Mouse (Mus musculus): ENCODE data around the gene Gltpd2. TPM values are rescaled to one million over a fixed set of nuclear protein-coding genes. Genes with fewer than 3 reads are reported as not detected.
"Not testable (repeated sequence)": the region's sequence is repeated elsewhere in the genome, so short reads cannot be mapped to it uniquely, and the experiment has no call there.

The Gltpd2 gene
- 0.12 and 0.34 TPM in 2 replicates for polyA plus RNA-seq (2012; rRNA removed)

DNA sequence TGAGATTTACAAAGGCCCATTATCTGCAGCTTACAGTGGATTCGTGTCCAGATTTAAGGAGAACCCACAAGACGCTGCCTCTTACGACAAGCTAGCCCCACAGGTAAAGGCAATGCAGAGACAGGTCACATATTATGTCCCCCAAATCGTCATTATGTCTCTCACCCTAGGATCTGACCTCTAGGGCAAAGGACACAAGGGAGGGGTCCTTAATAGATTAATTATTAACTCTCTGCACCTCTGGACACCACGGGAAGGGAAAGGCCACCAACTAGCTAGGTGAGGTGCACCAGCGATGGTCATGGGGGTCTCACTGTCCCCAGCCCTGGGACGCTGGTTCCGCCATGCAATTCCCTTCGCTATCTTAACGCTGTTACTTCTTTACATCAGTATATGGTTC lies at the start of gene Gltpd2:
Gltpd2 (plus strand) TSS at position 274 of the 400 bp plus-strand sequence.
- H3K4me3 ChIP-seq (replicated peaks; ENCODE audit: extremely low read depth, low read depth, low read length) = peak within 1 kb of the TSS; percentile 52
- no peak for DNase-seq
- TF ChIP-seq CTCF (IDR thresholded peaks at IDR 0.05; ENCODE audit: insufficient read depth, low read length) (no peak), POLR2A (IDR thresholded peaks at IDR 0.05; ENCODE audit: borderline replicate concordance, extremely low read depth, low read depth, low read length) (no peak)
- 88% methylated on average over 10 of the region's 10 CpGs for WGBS
- no peaks in the 10 kb centered on the region for H3K4me1 ChIP-seq (ENCODE audit: control insufficient read depth, insufficient read depth, low read length)

DNA sequence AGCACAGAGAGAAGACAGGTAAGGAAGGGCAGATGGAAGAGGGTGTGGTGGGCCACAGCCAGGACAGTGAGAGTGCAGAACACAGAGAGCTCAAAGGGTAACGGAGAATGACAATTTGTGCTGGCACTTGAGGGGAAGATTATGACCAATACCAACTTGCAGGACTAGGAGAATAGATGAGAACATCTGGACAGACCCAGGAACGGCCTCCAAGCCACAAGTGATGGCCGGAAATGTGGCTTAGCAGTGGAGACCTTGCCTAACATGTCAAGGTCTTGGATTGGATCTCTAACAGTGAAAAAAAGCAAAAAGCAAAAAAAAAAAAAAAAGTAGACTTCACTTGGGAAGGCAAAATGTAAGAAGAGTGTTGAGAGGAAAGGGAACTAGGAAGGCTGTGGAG lies 49.2 kb upstream of the Gltpd2 start:
- H3K4me1 ChIP-seq (ENCODE audit: control insufficient read depth, insufficient read depth, low read length) = peaks cover 12% of the 10 kb centered on the region
- no peak for TF ChIP-seq CTCF (IDR thresholded peaks at IDR 0.05; ENCODE audit: insufficient read depth, low read length)
- TF ChIP-seq POLR2A (IDR thresholded peaks at IDR 0.05; ENCODE audit: borderline replicate concordance, extremely low read depth, low read depth, low read length) = no peak
- H3K4me3 ChIP-seq (replicated peaks; ENCODE audit: extremely low read depth, low read depth, low read length) = no peak overlapping the region
- WGBS = 84% methylated on average over 3 of the region's 3 CpGs
- no peak for DNase-seq

DNA sequence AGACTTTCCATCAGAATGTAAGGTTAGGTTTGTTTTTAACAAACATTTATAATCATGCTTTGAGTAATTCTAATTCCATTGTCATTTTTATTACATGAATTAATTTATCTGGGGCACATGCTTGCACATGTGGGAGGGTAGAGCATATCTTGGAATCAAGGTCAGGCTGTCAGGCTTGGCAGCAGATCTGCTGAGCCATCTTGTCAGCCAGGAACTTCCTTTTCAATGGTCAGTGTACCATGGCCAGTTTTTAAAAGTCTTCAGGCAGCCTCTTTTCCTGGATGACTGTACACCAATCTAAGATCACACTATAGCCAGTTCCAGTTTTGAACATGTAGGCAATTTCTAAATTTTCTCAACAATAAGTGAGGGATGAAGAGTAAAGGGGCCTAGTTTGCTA lies 46.3 kb upstream of the Gltpd2 start:
- H3K4me3 ChIP-seq (replicated peaks; ENCODE audit: extremely low read depth, low read depth, low read length) = no peak overlapping the region
- peaks cover 8% of the 10 kb centered on the region for H3K4me1 ChIP-seq (ENCODE audit: control insufficient read depth, insufficient read depth, low read length)
- DNase-seq = no peak
- TF ChIP-seq POLR2A (IDR thresholded peaks at IDR 0.05; ENCODE audit: borderline replicate concordance, extremely low read depth, low read depth, low read length) = no peak

DNA sequence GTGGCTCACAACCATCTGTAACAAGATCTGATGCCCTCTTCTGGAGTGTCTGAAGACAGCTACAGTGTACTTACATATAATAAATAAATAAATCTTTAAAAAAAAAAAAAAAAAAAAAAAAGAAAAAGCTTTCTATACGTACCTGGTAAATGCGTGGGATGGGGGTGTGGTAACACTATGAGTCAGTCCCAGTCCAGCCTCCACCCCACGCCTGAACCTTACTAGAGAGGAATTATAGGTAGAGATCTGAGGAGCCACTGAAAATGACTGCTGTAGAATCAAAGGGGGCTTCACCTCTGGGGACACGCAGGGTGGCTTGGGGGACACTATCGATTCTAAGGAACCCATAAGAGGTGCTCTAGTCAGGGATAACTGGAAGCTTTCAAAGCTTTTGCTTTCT lies 45.7 kb upstream of the Gltpd2 start:
- H3K4me3 ChIP-seq (replicated peaks; ENCODE audit: extremely low read depth, low read depth, low read length); H3K4me1 ChIP-seq (ENCODE audit: control insufficient read depth, insufficient read depth, low read length); DNase-seq: not testable (repeated sequence)
- WGBS = 85% methylated on average over 5 of the region's 5 CpGs

DNA sequence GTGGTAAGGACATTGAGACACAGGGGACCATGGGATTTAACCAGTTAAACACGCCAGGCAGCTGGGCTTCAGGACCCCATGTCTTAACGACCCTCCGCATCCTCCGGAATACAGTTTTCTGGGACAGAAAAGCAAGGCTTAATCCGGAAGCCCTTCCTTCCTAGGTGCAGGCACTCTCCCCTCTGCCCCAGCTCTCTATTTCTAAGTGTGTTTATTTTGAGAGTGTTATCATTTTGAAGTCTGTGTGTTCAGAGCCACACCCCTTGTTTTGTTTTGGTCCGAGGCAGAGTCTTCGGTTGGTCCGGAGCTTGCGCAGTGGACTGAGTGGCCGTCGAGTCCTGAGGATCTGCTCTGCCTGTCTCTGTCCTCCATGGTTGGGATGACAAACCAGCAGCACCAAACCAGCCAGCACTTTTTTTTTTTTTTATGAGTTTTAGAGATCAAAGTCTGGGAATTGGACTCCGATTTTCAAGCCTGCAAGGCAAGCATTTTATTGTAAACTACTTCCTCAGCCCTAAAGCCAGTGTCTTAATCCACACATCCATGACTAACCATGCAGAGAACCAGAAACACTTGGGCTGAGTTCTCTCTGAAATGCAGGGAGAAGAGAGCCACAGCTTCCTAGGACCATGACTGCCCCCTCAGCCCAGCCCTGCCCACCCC lies 44.0 kb upstream of the Gltpd2 start:
- Histone ChIP-seq H3K4me1 (ENCODE audit: control insufficient read depth, insufficient read depth, low read length) (no peaks in the 10 kb centered on the region; the same call in 1 of the 2 replicates), H3K4me3 (replicated peaks; ENCODE audit: extremely low read depth, low read depth, low read length) (no peak overlapping the region)
- WGBS = 34% methylated on average over 12 of the region's 12 CpGs
- TF ChIP-seq POLR2A (IDR thresholded peaks at IDR 0.05; ENCODE audit: borderline replicate concordance, extremely low read depth, low read depth, low read length) (no peak), CTCF (IDR thresholded peaks at IDR 0.05; ENCODE audit: insufficient read depth, low read length) (no peak)
- no peak for DNase-seq

DNA sequence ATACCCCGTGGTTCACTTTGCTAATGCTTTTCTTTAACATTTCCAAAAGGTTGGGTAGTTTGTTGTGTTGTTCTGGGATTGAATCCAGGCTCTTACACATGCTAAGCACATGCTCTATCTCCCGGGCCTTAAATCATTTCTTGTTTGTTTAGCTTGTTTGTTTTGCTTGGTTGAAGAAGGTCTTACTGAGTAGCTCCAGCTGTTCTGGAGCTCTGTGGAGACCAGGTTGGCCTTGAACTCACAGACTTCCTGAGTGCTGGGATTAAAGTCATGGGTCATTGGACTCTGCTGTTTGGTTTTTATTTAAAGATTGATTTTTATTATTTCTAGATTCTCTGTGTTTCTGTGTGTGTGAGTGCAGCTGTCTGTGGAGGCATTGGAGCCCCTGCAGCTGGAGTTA lies 33.5 kb upstream of the Gltpd2 start:
- H3K4me1 ChIP-seq (ENCODE audit: control insufficient read depth, insufficient read depth, low read length) = no peaks in the 10 kb centered on the region
- 36% methylated on average over 2 of the region's 2 CpGs for WGBS
- no peak for DNase-seq
- no peak overlapping the region for H3K4me3 ChIP-seq (replicated peaks; ENCODE audit: extremely low read depth, low read depth, low read length)
- no peak for TF ChIP-seq CTCF (IDR thresholded peaks at IDR 0.05; ENCODE audit: insufficient read depth, low read length)
- no peak for TF ChIP-seq POLR2A (IDR thresholded peaks at IDR 0.05; ENCODE audit: borderline replicate concordance, extremely low read depth, low read depth, low read length)

DNA sequence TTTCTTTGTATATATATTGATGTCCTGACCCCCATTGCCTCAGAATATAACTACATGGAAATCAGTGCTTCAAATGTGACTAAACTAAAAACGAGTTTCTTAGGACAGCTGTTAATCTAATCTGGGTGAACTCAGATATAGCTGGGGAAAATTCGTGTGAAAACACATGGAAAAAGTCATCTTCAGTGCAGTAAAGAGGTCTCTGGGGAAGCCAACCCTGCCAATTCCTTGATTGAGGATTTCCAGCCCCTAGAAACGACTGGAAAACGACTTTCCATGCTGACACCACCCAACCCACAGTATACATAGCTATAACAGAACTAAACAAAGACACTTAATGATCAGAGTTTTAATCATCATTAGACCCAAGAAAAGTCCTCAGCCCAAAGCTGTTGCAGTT lies 31.2 kb upstream of the Gltpd2 start:
- 41% methylated on average over 4 of the region's 4 CpGs for WGBS
- DNase-seq = no peak
- no peaks in the 10 kb centered on the region for H3K4me1 ChIP-seq (ENCODE audit: control insufficient read depth, insufficient read depth, low read length)
- no peak overlapping the region for H3K4me3 ChIP-seq (replicated peaks; ENCODE audit: extremely low read depth, low read depth, low read length)
- TF ChIP-seq CTCF (IDR thresholded peaks at IDR 0.05; ENCODE audit: insufficient read depth, low read length) (no peak), POLR2A (IDR thresholded peaks at IDR 0.05; ENCODE audit: borderline replicate concordance, extremely low read depth, low read depth, low read length) (no peak)

DNA sequence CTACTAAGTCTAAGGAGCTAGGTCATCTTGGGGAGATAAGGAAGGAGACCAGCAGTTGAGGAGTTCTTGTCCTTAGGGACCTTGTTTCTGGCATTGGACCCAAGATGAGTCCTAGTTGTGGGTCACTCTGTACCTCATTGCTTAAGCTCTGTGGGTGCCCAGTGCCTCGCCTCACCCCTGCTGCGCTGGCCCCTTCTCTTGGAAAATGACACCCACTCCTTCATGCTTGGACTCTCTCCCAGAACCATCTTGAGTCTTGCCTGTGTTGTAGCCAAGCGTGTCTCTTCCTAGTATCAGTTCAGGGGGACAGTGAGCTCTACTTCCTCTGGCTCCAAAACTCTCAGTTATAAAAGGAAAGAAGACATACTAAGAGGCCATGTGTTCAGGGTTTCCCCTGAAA lies 29.9 kb upstream of the Gltpd2 start:
- 70% methylated on average over 3 of the region's 3 CpGs for WGBS
- Histone ChIP-seq H3K4me1 (ENCODE audit: control insufficient read depth, insufficient read depth, low read length) (no peaks in the 10 kb centered on the region), H3K4me3 (replicated peaks; ENCODE audit: extremely low read depth, low read depth, low read length) (no peak overlapping the region)
- DNase-seq = no peak
- TF ChIP-seq CTCF (IDR thresholded peaks at IDR 0.05; ENCODE audit: insufficient read depth, low read length) (no peak), POLR2A (IDR thresholded peaks at IDR 0.05; ENCODE audit: borderline replicate concordance, extremely low read depth, low read depth, low read length) (no peak)

DNA sequence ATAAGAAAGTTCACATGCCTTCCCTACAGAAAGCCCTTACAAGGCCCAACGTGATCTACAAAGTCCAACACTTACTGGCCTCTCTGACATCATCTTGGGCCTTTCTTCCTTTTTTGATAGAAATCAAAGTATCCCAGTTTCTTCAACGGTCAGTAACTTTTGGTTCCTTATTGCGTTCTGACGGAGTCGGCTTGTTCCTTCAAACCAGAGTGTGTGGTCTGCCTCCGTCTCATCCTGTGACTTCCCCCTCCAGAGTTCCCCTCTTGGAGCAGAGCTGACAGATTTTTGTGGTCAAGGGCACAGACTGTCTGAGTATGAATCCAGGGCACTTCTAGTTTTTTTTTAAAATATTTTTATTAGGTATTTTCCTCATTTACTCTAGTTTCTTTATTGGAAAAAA lies 29.3 kb upstream of the Gltpd2 start:
- Histone ChIP-seq H3K4me3 (replicated peaks; ENCODE audit: extremely low read depth, low read depth, low read length) (no peak overlapping the region), H3K4me1 (ENCODE audit: control insufficient read depth, insufficient read depth, low read length) (no peaks in the 10 kb centered on the region)
- no peak for DNase-seq
- 67% methylated on average over 6 of the region's 6 CpGs for whole genome bisulfite sequencing
- TF ChIP-seq CTCF (IDR thresholded peaks at IDR 0.05; ENCODE audit: insufficient read depth, low read length) (no peak), POLR2A (IDR thresholded peaks at IDR 0.05; ENCODE audit: borderline replicate concordance, extremely low read depth, low read depth, low read length) (no peak)

DNA sequence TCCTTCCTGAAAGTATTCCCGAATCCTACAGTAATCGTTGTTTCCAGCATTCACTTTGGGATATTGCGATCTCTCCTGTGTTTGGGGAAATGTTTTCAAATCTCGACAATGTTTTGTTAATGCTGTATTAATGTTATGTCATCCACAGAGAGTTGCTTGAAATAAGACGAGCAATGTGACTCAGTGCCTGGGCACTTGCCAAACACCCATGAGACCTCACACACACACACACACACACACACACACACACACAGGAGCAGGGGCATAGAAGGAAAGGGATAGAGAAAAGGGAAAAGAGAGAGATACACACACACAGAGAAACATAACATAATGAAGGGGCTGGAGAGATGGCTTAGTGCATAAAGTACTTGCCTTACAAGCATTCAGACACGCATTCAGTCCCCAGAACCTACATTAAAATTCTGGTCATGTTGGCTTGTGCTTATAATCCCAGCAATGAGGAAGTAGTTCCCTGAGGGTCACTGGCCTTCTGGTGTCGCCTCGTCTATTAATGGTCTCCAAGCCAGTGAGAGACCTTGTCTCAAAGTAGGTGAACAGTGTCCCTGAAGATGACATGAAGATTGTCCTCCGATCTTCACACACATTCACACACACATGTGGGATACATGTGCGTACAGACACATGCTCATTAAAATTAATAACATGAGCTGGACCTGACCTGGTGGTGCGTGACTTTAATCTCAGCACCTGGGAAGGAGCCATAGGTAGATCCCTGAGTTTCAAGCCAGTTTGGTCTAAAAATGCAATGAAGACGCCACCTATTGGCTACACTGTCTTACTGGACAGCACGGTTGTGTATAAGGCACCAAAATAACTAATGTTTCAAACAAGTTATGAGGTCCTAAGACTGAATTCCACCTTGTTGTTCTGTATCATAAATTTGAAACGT lies 19.2 kb upstream of the Gltpd2 start:
- H3K4me3 ChIP-seq (replicated peaks; ENCODE audit: extremely low read depth, low read depth, low read length) = no peak overlapping the region
- no peak for DNase-seq
- no peaks in the 10 kb centered on the region for H3K4me1 ChIP-seq (ENCODE audit: control insufficient read depth, insufficient read depth, low read length)
- WGBS = 57% methylated on average over 14 of the region's 14 CpGs
- TF ChIP-seq CTCF (IDR thresholded peaks at IDR 0.05; ENCODE audit: insufficient read depth, low read length) (peak; percentile 12; the same call in 1 of the 2 replicates), POLR2A (IDR thresholded peaks at IDR 0.05; ENCODE audit: borderline replicate concordance, extremely low read depth, low read depth, low read length) (no peak)

Measured in lung, adult 2 months (tissue).